Mouse (Mus musculus) forebrain, embryonic 11.5 days (tissue): ENCODE measurements at regions not wholly inside any gene's neighbourhood (a gene's known extent, or its start where the extent isn't known, plus 50 kb on each side); places are given as distances from the start of the nearest gene placed in this dataset.

Source experiments
- ATAC-seq: fragments of 200-750 bp; cut with Nextera tagmentation; replicated peaks from 2 replicates; pipeline ENCODE4 v1.8.0; 2017; ENCODE audit warnings: moderate TSS enrichment; ENCODE audit not compliant: low FRiP score
- DNase-seq: peaks from one replicate; pipeline ENCODE4 v3.0.0-alpha.2; 2017; ENCODE audit warnings: low spot score
- H3K27ac ChIP-seq: fragments of 300-500 bp; sonication (generic); 2 replicates; pipeline ENCODE4 v1.5.1; 2014; ENCODE audit warnings: low read depth, low read length
- H3K27me3 ChIP-seq: fragments of 300-500 bp; sonication (generic); 2 replicates; pipeline ENCODE4 v1.6.1; 2014; ENCODE audit warnings: mild to moderate bottlenecking, low read length, mixed read lengths; ENCODE audit not compliant: control insufficient read depth, insufficient read depth
- H3K36me3 ChIP-seq: fragments of 300-500 bp; sonication (generic); 2 replicates; pipeline ENCODE4 v1.6.1; 2014; ENCODE audit warnings: mild to moderate bottlenecking, low read length, moderate library complexity, mixed read lengths; ENCODE audit not compliant: control insufficient read depth, insufficient read depth
- H3K4me1 ChIP-seq: fragments of 300-500 bp; sonication (generic); replicated peaks from 2 replicates; pipeline ENCODE4 v1.6.1; 2014; ENCODE audit warnings: low read length, mixed read lengths; ENCODE audit not compliant: control insufficient read depth, insufficient read depth
- H3K4me2 ChIP-seq: fragments of 300-500 bp; sonication (generic); 2 replicates; pipeline ENCODE4 v1.6.1; 2014; ENCODE audit warnings: low read depth, mild to moderate bottlenecking, low read length, moderate library complexity, mixed read lengths; ENCODE audit not compliant: severe bottlenecking
- H3K4me3 ChIP-seq: fragments of 300-500 bp; sonication (generic); 2 replicates; pipeline ENCODE4 v1.5.1; 2014; ENCODE audit warnings: low read depth, low read length
- H3K9ac ChIP-seq: fragments of 300-500 bp; sonication (generic); 2 replicates; pipeline ENCODE4 v1.6.1; 2014; ENCODE audit warnings: low read length
- H3K9me3 ChIP-seq: fragments of 300-500 bp; sonication (generic); 2 replicates; pipeline ENCODE4 v1.6.1; 2016; ENCODE audit warnings: low read length, mixed read lengths; ENCODE audit not compliant: control insufficient read depth
- WGBS: fragments of 180-500 bp; shearing (Covaris S2); extraction: QIAGEN DNeasy Blood & Tissue Kit; methylation state at CpG from one replicate; pipeline ENCODE4 v1.1.7; 2014; 5-methylcytosine and 5-hydroxymethylcytosine counted together

GRCm38 (mm10) chr3:33440905-33441304 lies 297.9 kb upstream of the Pex5l start:
- Histone ChIP-seq H3K27ac (no peak overlapping the region), H3K9me3 (no peaks in the 10 kb centered on the region; the same call in 1 of the 2 replicates), H3K4me1 (no peaks in the 10 kb centered on the region), H3K36me3 (no peaks in the 10 kb centered on the region), H3K4me2 (no peak overlapping the region), H3K9ac (no peak overlapping the region), H3K4me3 (no peak overlapping the region), H3K27me3 (no peaks in the 10 kb centered on the region)
- 58% methylated on average over 2 of the region's 2 CpGs for WGBS
- DNase-seq (no peak), ATAC-seq (0 out of 2 replicates have a peak, but pooled peaks have one; percentile 56)

- H3K4me2 ChIP-seq: no peak overlapping the region
- DNase-seq: no peak
Measured at GRCm38 (mm10) chr3:33440500-33440899, 297.5 kb upstream of the Pex5l start.

GRCm38 (mm10) chr3:33416922-33417321 lies 273.9 kb upstream of the Pex5l start:
- Histone ChIP-seq H3K27me3 (no peaks in the 10 kb centered on the region), H3K4me2 (no peak overlapping the region), H3K4me1 (no peaks in the 10 kb centered on the region), H3K4me3 (no peak overlapping the region), H3K27ac (no peak overlapping the region), H3K36me3 (no peaks in the 10 kb centered on the region), H3K9me3 (no peaks in the 10 kb centered on the region), H3K9ac (no peak overlapping the region)
- 71% methylated on average over 3 of the region's 3 CpGs for WGBS
- ATAC-seq: no peak
- DNase-seq: no peak

More at GRCm38 (mm10) chr3:33440500-33440899, 297.5 kb upstream of the Pex5l start:
- Histone ChIP-seq H3K4me1 (no peaks in the 10 kb centered on the region), H3K4me3 (no peak overlapping the region), H3K27ac (no peak overlapping the region), H3K9me3 (no peaks in the 10 kb centered on the region; the same call in 1 of the 2 replicates), H3K9ac (no peak overlapping the region), H3K36me3 (no peaks in the 10 kb centered on the region), H3K27me3 (no peaks in the 10 kb centered on the region)
- ATAC-seq: peak; percentile 84

- no peak overlapping the region for H3K27ac ChIP-seq
- H3K36me3 ChIP-seq: no peaks in the 10 kb centered on the region
- 82% methylated on average over 1 of the region's 1 CpGs for WGBS
- H3K27me3 ChIP-seq: no peaks in the 10 kb centered on the region
- ATAC-seq (no peak), DNase-seq (no peak)
- H3K4me1 ChIP-seq: no peaks in the 10 kb centered on the region
- H3K9me3 ChIP-seq: no peaks in the 10 kb centered on the region
- no peak overlapping the region for H3K9ac ChIP-seq
- no peak overlapping the region for H3K4me3 ChIP-seq
- no peak overlapping the region for H3K4me2 ChIP-seq
Measured at GRCm38 (mm10) chr3:33416321-33416720, 273.3 kb upstream of the Pex5l start.

- H3K27me3 ChIP-seq: no peaks in the 10 kb centered on the region
- no peak for ATAC-seq
- 54% methylated on average over 2 of the region's 2 CpGs for WGBS
Measured at GRCm38 (mm10) chr3:33401904-33402303, 258.9 kb upstream of the Pex5l start.

GRCm38 (mm10) chr3:33399321-33399720 lies 256.3 kb upstream of the Pex5l start:
- H3K27me3 ChIP-seq: no peaks in the 10 kb centered on the region
- H3K4me2 ChIP-seq: no peak overlapping the region
- no peak overlapping the region for H3K4me3 ChIP-seq
- ATAC-seq (no peak), DNase-seq (no peak)
- no peak overlapping the region for H3K9ac ChIP-seq
- H3K27ac ChIP-seq: no peak overlapping the region
- WGBS: 73% methylated on average over 8 of the region's 8 CpGs
- no peaks in the 10 kb centered on the region for H3K36me3 ChIP-seq
- H3K9me3 ChIP-seq: no peaks in the 10 kb centered on the region
- H3K4me1 ChIP-seq: no peaks in the 10 kb centered on the region

More at GRCm38 (mm10) chr3:33401904-33402303, 258.9 kb upstream of the Pex5l start:
- Histone ChIP-seq H3K9ac (no peak overlapping the region), H3K27ac (no peak overlapping the region), H3K36me3 (no peaks in the 10 kb centered on the region), H3K4me1 (no peaks in the 10 kb centered on the region), H3K9me3 (no peaks in the 10 kb centered on the region), H3K4me3 (no peak overlapping the region), H3K4me2 (no peak overlapping the region)
- DNase-seq: no peak

GRCm38 (mm10) chr3:33398326-33398725 lies 255.3 kb upstream of the Pex5l start:
- H3K9ac ChIP-seq: no peak overlapping the region
- no peak overlapping the region for H3K27ac ChIP-seq
- WGBS: 80% methylated on average over 2 of the region's 2 CpGs
- ATAC-seq (no peak), DNase-seq (no peak)
- H3K4me3 ChIP-seq: no peak overlapping the region
- no peak overlapping the region for H3K4me2 ChIP-seq
- H3K36me3 ChIP-seq: no peaks in the 10 kb centered on the region
- H3K9me3 ChIP-seq: no peaks in the 10 kb centered on the region
- H3K27me3 ChIP-seq: no peaks in the 10 kb centered on the region
- no peaks in the 10 kb centered on the region for H3K4me1 ChIP-seq

GRCm38 (mm10) chr3:33397217-33397616 lies 254.2 kb upstream of the Pex5l start:
- H3K4me1 ChIP-seq: no peaks in the 10 kb centered on the region
- WGBS: 76% methylated on average over 6 of the region's 6 CpGs
- H3K9ac ChIP-seq: no peak overlapping the region
- H3K4me2 ChIP-seq: no peak overlapping the region
- H3K36me3 ChIP-seq: no peaks in the 10 kb centered on the region
- H3K27me3 ChIP-seq: no peaks in the 10 kb centered on the region
- no peak overlapping the region for H3K4me3 ChIP-seq
- H3K9me3 ChIP-seq: no peaks in the 10 kb centered on the region
- DNase-seq: no peak
- H3K27ac ChIP-seq: no peak overlapping the region
- no peak for ATAC-seq

- H3K4me1 ChIP-seq: no peaks in the 10 kb centered on the region
- H3K27ac ChIP-seq: no peak overlapping the region
- H3K9ac ChIP-seq: no peak overlapping the region
- WGBS: 69% methylated on average over 1 of the region's 1 CpGs
- no peak overlapping the region for H3K4me2 ChIP-seq
- DNase-seq (no peak), ATAC-seq (no peak)
- no peaks in the 10 kb centered on the region for H3K36me3 ChIP-seq
- no peaks in the 10 kb centered on the region for H3K27me3 ChIP-seq
- H3K4me3 ChIP-seq: no peak overlapping the region
- no peaks in the 10 kb centered on the region for H3K9me3 ChIP-seq
Measured at GRCm38 (mm10) chr3:33392541-33392822, 249.4 kb upstream of the Pex5l start.
